Mouse (Mus musculus) embryonic facial prominence, embryonic 13.5 days (tissue): ENCODE results near the gene Prkaca. TPM values are rescaled to one million over a fixed set of nuclear protein-coding genes. Genes with fewer than 3 reads are reported as not detected.

Experiments
- ATAC-seq: fragments of 200-750 bp; cut with Nextera tagmentation; 2 replicates; pipeline ENCODE4 v1.8.0; 2017; ENCODE audit warnings: low read depth; ENCODE audit not compliant: insufficient number of reproducible peaks, insufficient read depth, low FRiP score, low TSS enrichment
- H3K27ac ChIP-seq: fragments of 300-500 bp; sonication (generic); 2 replicates; pipeline ENCODE4 v1.5.1; 2015; ENCODE audit warnings: moderate library complexity, mild to moderate bottlenecking, inconsistent platforms
- H3K27me3 ChIP-seq: fragments of 300-500 bp; sonication (generic); 2 replicates; pipeline ENCODE4 v1.6.1; 2015; ENCODE audit warnings: mild to moderate bottlenecking, inconsistent platforms
- H3K36me3 ChIP-seq: fragments of 300-500 bp; sonication (generic); 2 replicates; pipeline ENCODE4 v1.6.1; 2015; ENCODE audit warnings: mild to moderate bottlenecking, inconsistent platforms
- H3K4me1 ChIP-seq: fragments of 300-500 bp; sonication (generic); 2 replicates; pipeline ENCODE4 v1.6.1; 2015; ENCODE audit warnings: inconsistent platforms
- H3K4me2 ChIP-seq: fragments of 300-500 bp; sonication (generic); 2 replicates; pipeline ENCODE4 v1.6.1; 2015; ENCODE audit warnings: moderate library complexity, mild to moderate bottlenecking, inconsistent platforms
- H3K4me3 ChIP-seq: fragments of 300-500 bp; sonication (generic); 2 replicates; pipeline ENCODE4 v1.5.1; 2015; ENCODE audit warnings: mild to moderate bottlenecking, inconsistent platforms
- H3K9ac ChIP-seq: fragments of 300-500 bp; sonication (generic); 2 replicates; pipeline ENCODE4 v1.6.1; 2015; ENCODE audit warnings: mild to moderate bottlenecking, inconsistent platforms
- H3K9me3 ChIP-seq: fragments of 300-500 bp; sonication (generic); 2 replicates; pipeline ENCODE4 v1.6.1; 2016; ENCODE audit warnings: inconsistent platforms
- WGBS: fragments of 180-500 bp; shearing (Covaris S2); methylation state at CpG from one replicate; pipeline ENCODE4 v1.1.7; 2015; ENCODE audit warnings: mixed read lengths; 5-methylcytosine and 5-hydroxymethylcytosine counted together
- polyA plus RNA-seq: library from polyadenylated mRNA; unstranded; fragments of >200 nt; fragmentation: Nextera tagmentation; extraction: Ambion mirVana; gene quantifications from 2 replicates; pipeline ENCODE4 v1.2.1, GENCODE M21; 2015

The Prkaca gene
- polyA plus RNA-seq, 1 experiment from 2014 or later, result 159 TPM

DNA sequence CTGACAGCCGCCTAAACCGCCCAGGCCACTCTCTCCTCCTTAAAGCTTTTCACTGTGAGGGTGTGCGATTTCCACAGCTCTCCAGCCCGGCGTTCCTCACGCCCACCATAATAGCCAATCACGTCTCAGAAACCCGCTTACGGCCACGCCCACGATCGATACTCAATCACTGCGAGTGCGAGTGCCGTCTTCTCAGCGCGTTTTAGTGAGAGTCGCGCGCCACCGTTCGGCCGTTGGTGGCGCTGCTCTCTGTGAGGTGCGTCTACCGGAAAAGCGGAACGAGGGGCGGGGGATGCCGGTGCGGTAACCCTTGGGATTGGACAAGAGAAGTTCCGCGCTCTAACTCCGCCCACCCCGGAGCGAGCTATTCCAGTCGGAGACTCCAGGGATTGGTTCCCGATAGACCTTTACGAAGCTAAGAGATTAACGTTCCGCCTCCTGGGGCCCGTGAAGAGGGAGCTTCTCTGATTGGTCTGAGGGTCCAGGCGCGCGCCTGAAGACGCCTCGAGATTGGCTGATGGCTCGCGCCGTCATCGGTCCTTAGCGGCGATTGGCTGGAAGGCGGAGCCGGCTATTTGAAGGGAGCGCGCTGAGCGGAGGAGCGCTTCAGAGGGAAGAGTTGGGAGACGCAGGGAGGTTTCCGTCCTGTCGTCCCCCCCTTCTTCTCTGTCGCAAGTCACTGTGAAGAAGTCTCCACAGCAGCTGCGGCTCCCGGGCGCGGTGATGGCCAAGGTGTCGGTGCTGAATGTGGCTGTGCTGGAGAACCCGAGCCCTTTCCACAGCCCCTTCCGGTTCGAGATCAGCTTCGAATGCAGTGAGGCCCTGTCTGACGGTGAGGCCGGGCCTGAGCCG is 17.5 kb upstream of the Prkaca start, which contains the start of the genes Gm10644 and Asf1b:
Gene Gm10644, minus strand, starts transcription at position 100 of the 852 bp plus-strand sequence.
Gene Asf1b, plus strand, starts transcription at position 402 of the 852 bp plus-strand sequence.
- Histone ChIP-seq H3K4me2 (peak within 1 kb of the TSS; percentile 96), H3K27ac (peak within 1 kb of the TSS; percentile 48; the same call in 1 of the 2 replicates), H3K9me3 (no peaks in the 10 kb centered on the region), H3K4me1 (peaks cover 17% of the 10 kb centered on the region), H3K27me3 (no peaks in the 10 kb centered on the region), H3K9ac (peak within 1 kb of the TSS; percentile 73), H3K36me3 (no peaks in the 10 kb centered on the region), H3K4me3 (peak within 1 kb of the TSS; percentile 72)
- under 1% methylated on average over 75 of the region's 75 CpGs for WGBS
- peak; percentile 99 for ATAC-seq

DNA sequence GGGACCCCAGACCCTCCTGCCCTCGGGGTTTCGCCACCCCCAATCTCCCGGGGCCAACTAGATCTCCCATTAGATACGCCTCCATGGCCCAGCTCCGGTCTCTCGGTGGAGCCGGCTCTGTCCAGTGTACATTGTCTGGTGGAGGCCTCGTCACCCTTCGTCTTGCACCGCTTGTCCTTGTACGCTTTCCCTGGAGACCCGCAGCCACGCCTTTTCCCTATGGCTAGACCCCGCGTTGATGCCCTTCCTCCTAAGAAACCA is 16.9 kb upstream of the Prkaca start:
- Histone ChIP-seq H3K9me3 (no peaks in the 10 kb centered on the region), H3K4me3 (peak overlapping the region; percentile 72), H3K36me3 (no peaks in the 10 kb centered on the region), H3K9ac (peak overlapping the region; percentile 73), H3K4me2 (peak overlapping the region; percentile 96), H3K27ac (0 out of 2 replicates have a peak overlapping the region, but pooled peaks have one; percentile 7), H3K27me3 (no peaks in the 10 kb centered on the region), H3K4me1 (peaks cover 17% of the 10 kb centered on the region)
- WGBS, result under 1% methylated on average over 15 of the region's 15 CpGs
- ATAC-seq, result no peak

DNA sequence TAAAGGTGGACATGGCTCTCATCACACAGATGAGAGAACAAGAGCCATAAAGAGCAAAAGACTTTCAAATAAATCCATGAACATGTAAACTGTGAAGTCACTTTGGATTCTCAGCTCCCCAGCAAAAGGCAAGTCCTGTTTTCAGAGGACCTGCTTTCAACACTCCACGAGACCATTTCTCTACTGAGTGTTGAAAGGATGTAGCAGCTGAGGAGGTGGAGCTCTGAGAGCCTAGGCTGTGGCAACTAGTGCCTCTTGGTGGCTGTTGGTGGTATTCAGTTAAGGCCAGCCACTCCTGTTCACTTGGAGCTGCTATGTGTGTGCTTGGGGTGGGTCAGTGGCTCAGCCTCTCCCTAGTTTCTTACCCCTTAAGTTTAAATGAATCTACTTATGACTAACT is 16.0 kb upstream of the Prkaca start:
- Histone ChIP-seq H3K4me1 (peaks cover 17% of the 10 kb centered on the region), H3K36me3 (no peaks in the 10 kb centered on the region), H3K27ac (no peak overlapping the region), H3K27me3 (no peaks in the 10 kb centered on the region), H3K4me3 (peak overlapping the region; percentile 72; the same call in 1 of the 2 replicates), H3K9ac (peak overlapping the region; percentile 49; the same call in 1 of the 2 replicates), H3K9me3 (no peaks in the 10 kb centered on the region), H3K4me2 (peak overlapping the region; percentile 96)
- ATAC-seq, result no peak
- WGBS, result 36% methylated on average over 1 of the region's 1 CpGs

DNA sequence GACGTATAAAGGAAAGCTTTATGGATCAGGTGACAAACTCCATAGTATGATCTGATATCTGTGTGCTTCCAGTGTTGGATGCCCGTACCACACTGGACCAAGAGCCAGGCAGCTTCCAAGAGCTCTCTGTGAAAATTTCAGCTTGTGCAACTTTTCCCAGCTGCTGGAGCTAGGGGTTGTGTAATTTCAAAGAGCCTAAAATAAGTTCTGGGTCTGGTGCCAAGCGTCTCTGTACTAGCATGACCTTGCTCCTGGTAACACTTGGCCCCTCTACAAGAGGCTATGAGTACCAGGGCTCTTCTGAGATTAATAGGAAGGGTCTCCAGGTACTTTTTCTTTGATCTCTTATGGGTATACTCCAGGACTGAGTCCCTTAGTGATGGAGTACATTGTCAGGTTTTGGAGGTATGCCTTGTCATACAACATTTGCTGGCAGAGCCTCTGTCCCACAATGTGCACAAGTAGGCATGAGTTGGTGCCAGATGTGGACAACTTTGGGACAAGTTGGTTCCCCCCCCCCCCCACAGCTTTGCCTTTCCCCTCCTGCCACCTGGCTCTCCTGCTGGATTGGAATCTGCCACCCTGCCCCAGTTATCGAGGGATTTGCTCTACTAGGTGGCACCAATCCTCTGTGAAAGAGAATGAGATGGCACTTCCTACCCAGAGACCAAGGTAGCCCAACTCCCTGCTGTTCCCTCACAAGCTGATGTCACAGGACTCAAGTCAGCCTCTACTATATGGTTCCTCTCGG is 8.6 kb upstream of the Prkaca start:
- no peak overlapping the region for H3K4me2 ChIP-seq
- 92% methylated on average over 5 of the region's 5 CpGs for WGBS
- H3K9me3 ChIP-seq, result no peaks in the 10 kb centered on the region
- no peak overlapping the region for H3K4me3 ChIP-seq
- no peak overlapping the region for H3K27ac ChIP-seq
- H3K9ac ChIP-seq, result no peak overlapping the region
- no peak for ATAC-seq
- peaks cover 30% of the 10 kb centered on the region for H3K36me3 ChIP-seq
- H3K27me3 ChIP-seq, result no peaks in the 10 kb centered on the region
- H3K4me1 ChIP-seq, result no peaks in the 10 kb centered on the region

DNA sequence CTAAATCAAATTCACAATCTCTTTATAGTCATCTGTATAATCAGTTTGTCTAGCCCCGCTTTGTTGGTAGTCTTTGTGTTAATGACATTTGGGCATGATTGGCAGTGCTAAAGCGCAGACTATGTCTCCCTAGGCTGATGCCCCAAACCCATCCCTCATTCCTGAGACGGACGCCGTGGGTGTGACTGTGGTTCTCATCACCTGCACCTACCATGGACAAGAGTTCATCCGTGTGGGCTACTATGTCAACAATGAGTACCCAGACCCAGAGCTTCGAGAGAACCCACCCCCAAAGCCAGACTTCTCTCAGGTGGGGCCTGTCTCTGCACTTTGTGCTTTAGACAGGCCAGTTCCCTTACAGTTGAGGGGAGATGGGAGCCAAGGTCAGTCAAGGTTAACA is 5.1 kb upstream of the Prkaca start:
- Histone ChIP-seq H3K9ac (no peak overlapping the region), H3K9me3 (no peaks in the 10 kb centered on the region), H3K4me3 (no peak overlapping the region), H3K27me3 (no peaks in the 10 kb centered on the region), H3K4me2 (no peak overlapping the region), H3K36me3 (peaks cover 37% of the 10 kb centered on the region), H3K27ac (no peak overlapping the region), H3K4me1 (peaks cover 7% of the 10 kb centered on the region)
- 95% methylated on average over 7 of the region's 7 CpGs for WGBS
- no peak for ATAC-seq

DNA sequence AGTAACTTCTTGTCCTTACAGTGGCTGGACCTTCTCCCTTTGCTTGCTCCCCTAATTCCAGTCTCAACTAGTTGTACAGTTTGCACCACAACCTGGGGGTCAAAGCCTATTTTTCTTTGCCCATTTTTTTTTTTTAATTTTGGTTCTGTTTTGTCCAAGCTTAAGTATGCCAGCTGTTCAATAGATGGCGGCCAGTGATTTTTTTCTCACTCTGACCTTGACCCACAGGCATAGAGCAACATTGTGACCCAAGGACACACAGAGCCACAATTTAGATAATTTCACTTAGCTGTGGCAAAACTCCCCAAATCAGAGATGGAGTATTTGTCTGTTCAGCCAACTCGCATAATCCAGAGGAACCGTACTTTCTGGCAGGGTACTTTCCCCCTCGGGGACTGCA is 1.7 kb upstream of the Prkaca start:
- H3K9me3 ChIP-seq, result no peaks in the 10 kb centered on the region
- peaks cover 28% of the 10 kb centered on the region for H3K36me3 ChIP-seq
- H3K9ac ChIP-seq, result no peak overlapping the region
- no peak overlapping the region for H3K27ac ChIP-seq
- WGBS, result 90% methylated on average over 4 of the region's 4 CpGs
- ATAC-seq, result no peak
- no peak overlapping the region for H3K4me2 ChIP-seq
- no peaks in the 10 kb centered on the region for H3K27me3 ChIP-seq
- no peak overlapping the region for H3K4me3 ChIP-seq
- peaks cover 20% of the 10 kb centered on the region for H3K4me1 ChIP-seq

DNA sequence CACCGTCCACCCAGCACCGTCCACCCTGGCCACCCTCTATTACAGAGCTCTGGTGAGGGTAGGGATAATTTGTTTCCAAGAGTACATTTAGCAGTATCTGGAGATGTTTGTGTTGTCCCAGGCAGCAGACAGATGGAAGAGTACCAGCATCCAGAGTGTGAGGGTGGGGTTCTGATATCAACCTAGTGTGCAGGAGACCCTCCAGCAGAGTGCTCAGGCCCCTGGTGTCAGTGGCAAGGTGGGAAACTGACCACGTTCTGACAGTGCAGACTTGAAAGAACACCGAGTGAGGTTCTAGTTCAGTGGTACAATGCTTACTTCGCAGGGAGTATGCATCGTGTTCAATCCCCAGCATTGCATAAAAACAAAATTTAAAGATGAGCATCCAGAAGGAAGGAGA is 1.1 kb upstream of the Prkaca start:
- Histone ChIP-seq H3K36me3 (peaks cover 28% of the 10 kb centered on the region), H3K4me2 (peak overlapping the region; percentile 83), H3K27ac (no peak overlapping the region), H3K27me3 (no peaks in the 10 kb centered on the region), H3K4me3 (peak overlapping the region; percentile 90; the same call in 1 of the 2 replicates), H3K4me1 (peaks cover 24% of the 10 kb centered on the region), H3K9me3 (no peaks in the 10 kb centered on the region), H3K9ac (peak overlapping the region; percentile 80; the same call in 1 of the 2 replicates)
- no peak for ATAC-seq
- 83% methylated on average over 6 of the region's 6 CpGs for WGBS

DNA sequence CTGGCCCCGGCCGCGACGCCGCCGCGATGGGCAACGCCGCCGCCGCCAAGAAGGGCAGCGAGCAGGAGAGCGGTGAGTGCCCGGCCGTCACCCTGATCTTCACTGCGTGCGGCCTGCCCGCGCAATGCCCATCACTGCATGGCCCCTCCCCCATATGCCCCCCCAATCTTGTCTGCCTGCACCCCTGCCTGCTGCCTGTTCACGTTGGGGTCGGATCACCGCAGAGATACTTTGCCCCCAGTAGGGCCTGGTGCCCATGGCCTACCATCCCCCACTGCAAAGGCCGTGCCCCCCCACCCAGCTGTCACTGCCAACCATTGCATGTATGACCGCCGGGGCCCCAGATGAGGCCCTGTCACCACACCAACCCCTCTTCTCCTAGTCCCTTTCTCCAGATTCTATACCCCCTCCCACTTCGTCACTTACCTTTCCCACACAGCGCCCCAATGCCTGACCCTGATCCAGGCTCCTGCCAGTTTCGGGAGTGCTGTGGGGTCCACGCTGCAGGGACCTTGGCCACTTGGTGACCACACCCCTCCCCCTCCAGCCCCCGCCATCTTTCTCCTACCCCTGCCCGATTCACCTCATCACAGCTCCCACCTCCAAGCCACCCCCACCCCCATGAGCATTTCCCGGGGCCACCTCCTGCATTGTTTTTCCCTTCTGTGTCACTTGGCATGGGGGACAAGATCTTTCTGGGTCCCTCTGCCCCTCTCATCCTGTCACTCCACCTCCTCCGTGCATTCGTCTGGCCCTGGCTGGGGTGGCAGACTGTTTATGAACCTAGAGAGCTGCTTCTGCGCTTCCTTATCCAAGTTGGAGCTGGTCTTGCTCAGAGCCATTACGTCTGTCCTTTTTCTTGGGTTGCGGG is 603 bp downstream of the Prkaca start:
- no peaks in the 10 kb centered on the region for H3K27me3 ChIP-seq
- H3K4me3 ChIP-seq, result peak overlapping the region; percentile 90
- peak overlapping the region; percentile 93 for H3K9ac ChIP-seq
- peak; percentile 22; the same call in 1 of the 2 replicates for ATAC-seq
- no peaks in the 10 kb centered on the region for H3K9me3 ChIP-seq
- H3K36me3 ChIP-seq, result peaks cover 18% of the 10 kb centered on the region
- peak overlapping the region; percentile 74 for H3K27ac ChIP-seq
- H3K4me2 ChIP-seq, result peak overlapping the region; percentile 96
- WGBS, result 3% methylated on average over 37 of the region's 37 CpGs
- peaks cover 38% of the 10 kb centered on the region for H3K4me1 ChIP-seq

DNA sequence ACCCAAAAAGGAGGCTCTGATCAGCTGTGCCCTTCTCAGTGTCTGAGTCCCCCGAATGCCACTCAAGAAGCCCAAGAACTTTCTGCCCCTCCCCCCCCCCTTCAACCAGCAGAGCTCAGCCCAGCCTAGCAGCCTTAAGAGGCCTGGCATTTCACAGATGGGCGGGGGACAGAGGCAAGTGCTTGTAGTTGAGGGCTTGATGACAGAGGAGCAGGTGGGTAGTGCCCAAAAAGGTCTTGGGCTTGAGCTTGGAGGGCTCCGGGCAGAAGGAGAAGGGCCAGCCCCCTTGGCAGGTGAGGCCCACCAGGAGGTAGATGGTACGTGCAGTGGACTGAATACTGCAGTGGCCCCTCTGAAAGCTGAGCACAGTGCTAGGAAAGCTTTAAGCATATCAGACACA is 1.7 kb downstream of the Prkaca start:
- Histone ChIP-seq H3K9ac (peak overlapping the region; percentile 7; the same call in 1 of the 2 replicates), H3K36me3 (peaks cover 10% of the 10 kb centered on the region), H3K27ac (no peak overlapping the region), H3K4me2 (peak overlapping the region; percentile 96; the same call in 1 of the 2 replicates), H3K9me3 (no peaks in the 10 kb centered on the region), H3K4me3 (peak overlapping the region; percentile 90; the same call in 1 of the 2 replicates), H3K27me3 (no peaks in the 10 kb centered on the region), H3K4me1 (peaks cover 38% of the 10 kb centered on the region)
- no peak for ATAC-seq
- WGBS, result 77% methylated on average over 4 of the region's 4 CpGs

DNA sequence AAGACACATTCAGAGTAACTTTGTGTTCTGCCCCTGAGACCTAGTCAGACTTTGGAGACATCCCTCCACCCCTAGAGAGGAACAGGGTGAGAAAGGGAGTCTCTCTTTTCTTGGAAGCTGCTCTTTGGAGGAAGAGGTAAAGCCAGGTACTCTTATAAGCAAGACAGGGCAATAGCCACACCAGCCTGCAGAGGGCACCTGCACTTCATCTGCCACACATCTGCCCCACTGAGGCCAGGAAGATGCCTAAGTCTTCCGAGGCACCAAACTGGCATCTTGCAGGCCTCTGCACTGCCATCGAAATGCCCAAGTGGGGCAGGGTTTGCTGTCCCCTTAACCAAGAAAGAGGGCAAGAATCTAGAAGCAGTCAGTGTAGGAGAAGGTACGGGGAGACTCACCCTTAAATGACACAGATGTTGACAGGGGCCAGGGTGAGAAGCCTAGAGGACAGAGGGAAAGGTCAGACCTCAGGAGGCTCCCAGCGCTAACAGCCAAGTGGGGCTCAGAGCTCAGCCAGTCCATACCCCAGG is 3.4 kb downstream of the Prkaca start:
- no peak for ATAC-seq
- H3K4me3 ChIP-seq, result no peak overlapping the region
- no peak overlapping the region for H3K27ac ChIP-seq
- H3K4me2 ChIP-seq, result no peak overlapping the region
- H3K9me3 ChIP-seq, result no peaks in the 10 kb centered on the region
- H3K9ac ChIP-seq, result no peak overlapping the region
- WGBS, result 77% methylated on average over 4 of the region's 4 CpGs
- peaks cover 21% of the 10 kb centered on the region for H3K36me3 ChIP-seq
- no peaks in the 10 kb centered on the region for H3K27me3 ChIP-seq
- H3K4me1 ChIP-seq, result peaks cover 38% of the 10 kb centered on the region
